Mouse (Mus musculus): ENCODE data around the gene Gopc. TPM values are rescaled to one million over a fixed set of nuclear protein-coding genes. Genes with fewer than 3 reads are reported as not detected.

The Gopc gene
- polyA plus RNA-seq, 1 experiment: 7.9 TPM

GRCm38 (mm10) chr10:52287852-52288533 is 93.9 kb downstream of the Gopc start:
- no peaks in the 10 kb centered on the region for H3K36me3 ChIP-seq (ENCODE audit: control insufficient read depth, insufficient read depth)
- TF ChIP-seq TCF12 (IDR thresholded peaks at IDR 0.05; ENCODE audit: insufficient read depth, poor library complexity, severe bottlenecking): no peak
- TF ChIP-seq REST (IDR thresholded peaks at IDR 0.05; ENCODE audit: insufficient read depth, insufficient read length): no peak
- no peak for TF ChIP-seq E2F4 (IDR thresholded peaks at IDR 0.05; ENCODE audit: insufficient read depth)
- no peak for TF ChIP-seq POLR2A (IDR thresholded peaks at IDR 0.05; ENCODE audit: insufficient read length, low read depth)
- no peak for TF ChIP-seq MYOG (IDR thresholded peaks at IDR 0.05; ENCODE audit: control insufficient read depth in 1 of 3, insufficient read depth in 1 of 3, insufficient read length in 2 of 3, low read depth in 2 of 3)

More at GRCm38 (mm10) chr10:52287852-52288533, 93.9 kb downstream of the Gopc start:
- Histone ChIP-seq H3K4me3 (no peak overlapping the region), H3K79me2 (ENCODE audit: control insufficient read depth, insufficient read depth) (no peaks in the 10 kb centered on the region), H3K27me3 (ENCODE audit: control insufficient read depth, insufficient read depth, insufficient read length) (no peaks in the 10 kb centered on the region), H3K4me2 (ENCODE audit: low read depth) (no peak overlapping the region), H3ac (ENCODE audit: control insufficient read depth, insufficient read length) (no peak overlapping the region)

Other genes with a start within 250 kb of the Gopc start
- 0.01 TPM for gene Ros1, start 186.9 kb downstream of the Gopc start, polyA plus RNA-seq (2012; fragmentation: generic; extraction: Trizol)
- 4.2 TPM for gene Dcbld1, start 148.5 kb downstream of the Gopc start, polyA plus RNA-seq (2012; fragmentation: generic; extraction: Trizol)
- not detected for gene Gm26741, start 23.4 kb downstream of the Gopc start, polyA plus RNA-seq (2012; fragmentation: generic; extraction: Trizol)
- gene Nepn, start 6.8 kb upstream of the Gopc start, polyA plus RNA-seq (2012; fragmentation: generic; extraction: Trizol): 0.02 TPM
- 10.9 TPM for gene Nus1, start 35.4 kb upstream of the Gopc start, polyA plus RNA-seq (2012; fragmentation: generic; extraction: Trizol)

All from myocyte (in vitro differentiated cells).